Comparison of ENCODE assay signal across 21 mouse cellular contexts in the genomic region with DNA sequence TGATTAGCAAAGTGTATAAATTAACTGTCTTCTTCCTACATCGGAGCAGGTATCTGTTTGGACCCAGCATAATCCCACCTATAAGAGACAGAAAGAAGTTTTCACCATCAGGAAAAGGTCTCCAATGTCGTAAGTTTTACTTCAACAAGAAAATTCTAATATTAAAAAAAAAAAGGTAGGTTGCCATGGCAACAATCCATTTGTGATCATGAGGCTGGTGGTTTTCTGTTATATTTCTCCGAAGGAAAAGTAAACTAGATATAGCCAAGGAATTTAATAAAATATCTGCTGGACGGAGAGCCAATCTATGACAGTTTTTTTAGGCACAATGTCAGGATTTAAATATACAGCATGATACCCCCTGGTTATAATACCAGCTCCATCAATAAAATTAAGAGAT.
DNase-seq lines count a peak whose midpoint lies in the region; ATAC-seq and TF ChIP-seq lines count a peak whose summit lies in the region.
"Had no signal": no experiment of that assay in that cellular context is flagged by ENCODE, and none has a peak within 500 bp of the region (broad histone marks: within the 10 kb centered on the region; RNA-seq: fewer than 3 reads in every experiment).

No protein-coding gene starts in this region.

- in situ Hi-C loops in ES-E14 (cut with MboI; ENCODE audit: low sequenced_read_pairs in 2 of 2, unreplicated experiment in 2 of 2), result no loop called here

- H3K4me3 ChIP-seq in forebrain, postnatal 0 days (ENCODE audit: low read depth, low read length), result no peak overlapping the region
- H3K4me3 ChIP-seq in forebrain, embryonic 13.5 days, result no peak overlapping the region
- no peak overlapping the region for H3K4me3 ChIP-seq in midbrain, embryonic 11.5 days (ENCODE audit: low read depth, low read length)
- H3K4me3 ChIP-seq in midbrain, embryonic 10.5 days, result no peak overlapping the region
- no peak overlapping the region for H3K4me3 ChIP-seq in ES-E14 (ENCODE audit: insufficient read depth in 1 of 2, low read depth in 1 of 2, low read length in 2 of 2, poor library complexity in 1 of 2, severe bottlenecking in 1 of 2)
- H3K4me3 ChIP-seq: embryonic facial prominence, embryonic 12.5 days; embryonic facial prominence, embryonic 15.5 days; forebrain, embryonic 15.5 days; hindbrain, embryonic 10.5 days; hindbrain, embryonic 13.5 days had no signal

- no peaks in the 10 kb centered on the region for H3K36me3 ChIP-seq in forebrain, postnatal 0 days (ENCODE audit: insufficient read depth)
- H3K36me3 ChIP-seq in forebrain, embryonic 13.5 days (ENCODE audit: poor library complexity, severe bottlenecking), result no peaks in the 10 kb centered on the region
- no peaks in the 10 kb centered on the region for H3K36me3 ChIP-seq in midbrain, embryonic 11.5 days (ENCODE audit: control insufficient read depth, insufficient read depth, low read length)
- H3K36me3 ChIP-seq in midbrain, embryonic 10.5 days, result no peaks in the 10 kb centered on the region
- no peaks in the 10 kb centered on the region; the same call in 1 of the 2 replicates for H3K36me3 ChIP-seq in ES-E14 (ENCODE audit: control insufficient read depth, insufficient read depth, low read length, poor library complexity, severe bottlenecking)
- H3K36me3 ChIP-seq: embryonic facial prominence, embryonic 12.5 days; embryonic facial prominence, embryonic 15.5 days; forebrain, embryonic 15.5 days; hindbrain, embryonic 10.5 days; hindbrain, embryonic 13.5 days had no signal

- H3K9ac ChIP-seq in forebrain, postnatal 0 days, result no peak overlapping the region
- no peak overlapping the region for H3K9ac ChIP-seq in forebrain, embryonic 13.5 days
- H3K9ac ChIP-seq in midbrain, embryonic 11.5 days (ENCODE audit: low read length), result no peak overlapping the region
- no peak overlapping the region for H3K9ac ChIP-seq in ES-E14 (ENCODE audit: insufficient read depth, low read depth, low read length, poor library complexity, severe bottlenecking)
- H3K9ac ChIP-seq: embryonic facial prominence, embryonic 12.5 days; embryonic facial prominence, embryonic 15.5 days; forebrain, embryonic 15.5 days; hindbrain, embryonic 13.5 days had no signal

- no peaks in the 10 kb centered on the region for H3K27me3 ChIP-seq in forebrain, postnatal 0 days (ENCODE audit: insufficient read depth, low read length)
- H3K27me3 ChIP-seq in forebrain, embryonic 13.5 days, result no peaks in the 10 kb centered on the region
- H3K27me3 ChIP-seq in midbrain, embryonic 11.5 days (ENCODE audit: control insufficient read depth, insufficient read depth, low read length), result no peaks in the 10 kb centered on the region
- no peaks in the 10 kb centered on the region for H3K27me3 ChIP-seq in midbrain, embryonic 10.5 days (ENCODE audit: low read depth, poor library complexity, severe bottlenecking)
- H3K27me3 ChIP-seq: embryonic facial prominence, embryonic 12.5 days; embryonic facial prominence, embryonic 15.5 days; forebrain, embryonic 15.5 days; hindbrain, embryonic 13.5 days; Patski had no signal

- H3K4me1 ChIP-seq in forebrain, postnatal 0 days (ENCODE audit: insufficient read depth), result no peaks in the 10 kb centered on the region
- H3K4me1 ChIP-seq in forebrain, embryonic 13.5 days, result no peaks in the 10 kb centered on the region
- H3K4me1 ChIP-seq in midbrain, embryonic 11.5 days (ENCODE audit: control insufficient read depth, insufficient read depth, low read length), result no peaks in the 10 kb centered on the region
- H3K4me1 ChIP-seq in midbrain, embryonic 10.5 days, result no peaks in the 10 kb centered on the region
- no peaks in the 10 kb centered on the region for H3K4me1 ChIP-seq in ES-E14 (ENCODE audit: control insufficient read depth in 2 of 2, insufficient read depth in 2 of 2, low read length in 2 of 2, poor library complexity in 1 of 2)
- H3K4me1 ChIP-seq: hindbrain, embryonic 10.5 days had no signal

- TF ChIP-seq CTCF in forebrain, postnatal 0 days (IDR thresholded peaks at IDR 0.05; ENCODE audit: low read depth), result no peak

- peak; percentile 39 for DNase-seq in forebrain, postnatal 0 days
- peak; percentile 76 for DNase-seq in midbrain, embryonic 11.5 days (ENCODE audit: low spot score, missing footprints)
- no peak for DNase-seq in midbrain, embryonic 10.5 days (ENCODE audit: low spot score)
- DNase-seq in ES-E14 (ENCODE audit: low read depth, low spot score), result no peak
- DNase-seq in spleen, postnatal 14 days (ENCODE audit: low spot score in 2 of 2), result no peak
- DNase-seq: adrenal gland, postnatal 10 days; adrenal gland, postnatal 36 days; cerebellum, adult 11 months; cerebellum, adult 2 months; cerebellum, adult 9-11 months; cerebellum, postnatal 25 days; gastrocnemius, postnatal 10 days; gastrocnemius, postnatal 36 days had no signal

- ATAC-seq in forebrain, postnatal 0 days, result no peak
- ATAC-seq in forebrain, embryonic 13.5 days, result no peak
- no peak for ATAC-seq in midbrain, embryonic 11.5 days (ENCODE audit: low FRiP score)
- ATAC-seq: forebrain, embryonic 15.5 days; Patski had no signal

- H3K4me2 ChIP-seq in forebrain, postnatal 0 days (ENCODE audit: low read depth), result no peak overlapping the region
- H3K4me2 ChIP-seq in forebrain, embryonic 13.5 days, result no peak overlapping the region
- H3K4me2 ChIP-seq in midbrain, embryonic 11.5 days, result no peak overlapping the region
- H3K4me2 ChIP-seq: embryonic facial prominence, embryonic 12.5 days; embryonic facial prominence, embryonic 15.5 days; forebrain, embryonic 15.5 days; heart, embryonic 11.5 days; hindbrain, embryonic 13.5 days had no signal

- WGBS in forebrain, postnatal 0 days, result 65% methylated on average over 4 of the region's 4 CpGs
- WGBS in forebrain, embryonic 13.5 days, result 81% methylated on average over 4 of the region's 4 CpGs
- 91% methylated on average over 4 of the region's 4 CpGs for WGBS in midbrain, embryonic 11.5 days
- 92% methylated on average over 4 of the region's 4 CpGs for WGBS in midbrain, embryonic 10.5 days

- H3K9me3 ChIP-seq in forebrain, postnatal 0 days (ENCODE audit: low read length), result no peaks in the 10 kb centered on the region
- H3K9me3 ChIP-seq in forebrain, embryonic 13.5 days (replicated peaks), result no peaks in the 10 kb centered on the region
- no peaks in the 10 kb centered on the region for H3K9me3 ChIP-seq in midbrain, embryonic 11.5 days (ENCODE audit: control insufficient read depth, low read length)
- no peaks in the 10 kb centered on the region for H3K9me3 ChIP-seq in midbrain, embryonic 10.5 days (replicated peaks)
- no peaks in the 10 kb centered on the region for H3K9me3 ChIP-seq in ES-E14 (ENCODE audit: control insufficient read depth, insufficient read depth, low read depth, low read length)
- H3K9me3 ChIP-seq: embryonic facial prominence, embryonic 12.5 days; embryonic facial prominence, embryonic 15.5 days; forebrain, embryonic 15.5 days; hindbrain, embryonic 10.5 days; hindbrain, embryonic 13.5 days had no signal

- H3K27ac ChIP-seq in forebrain, postnatal 0 days (ENCODE audit: low read depth, low read length), result no peak overlapping the region
- H3K27ac ChIP-seq in forebrain, embryonic 13.5 days, result no peak overlapping the region
- H3K27ac ChIP-seq in midbrain, embryonic 11.5 days (ENCODE audit: low read depth, low read length), result no peak overlapping the region
- no peak overlapping the region for H3K27ac ChIP-seq in midbrain, embryonic 10.5 days (replicated peaks)
- no peak overlapping the region for H3K27ac ChIP-seq in ES-E14 (ENCODE audit: insufficient read depth, low read depth, low read length, poor library complexity, severe bottlenecking)
- H3K27ac ChIP-seq: embryonic facial prominence, embryonic 12.5 days; embryonic facial prominence, embryonic 15.5 days; forebrain, embryonic 15.5 days; hindbrain, embryonic 10.5 days; hindbrain, embryonic 13.5 days had no signal

TF ChIP-seq in ES-E14, 5 proteins besides CTCF, POLR2A, EP300 and RAD21:
- TF ChIP-seq ZNF384 (IDR thresholded peaks at IDR 0.05; ENCODE audit: low read depth, low read length) (peak; percentile 69; the same call in 1 of the 2 replicates), MAFK (IDR thresholded peaks at IDR 0.05; ENCODE audit: insufficient read depth, low read depth, low read length) (no peak)
TF ChIP-seq in ES-E14: peak in this region for 1.

Comparison
In these comparisons a context has a peak if more than half of its experiments do, and no peak if none do; other contexts are left out.
1. DNase-seq: peak in forebrain, postnatal 0 days (single experiment) and midbrain, embryonic 11.5 days (single experiment); none in midbrain, embryonic 10.5 days (single experiment), ES-E14 (single experiment) and spleen, postnatal 14 days (0 of 2).